Mouse (Mus musculus) olfactory bulb, adult 2 months (tissue): Measurements from ENCODE around the gene Slc41a2.

Experiments
- CTCF ChIP-seq: fragments of 200-500 bp; IDR thresholded peaks from 2 replicates; pipeline ENCODE4 v1.5.1; 2012; ENCODE audit warnings: low read depth, mild to moderate bottlenecking, low read length, moderate library complexity; ENCODE audit not compliant: insufficient read depth
- POLR2A ChIP-seq: fragments of 200-500 bp; IDR thresholded peaks from 2 replicates; pipeline ENCODE4 v1.6.1; 2012; ENCODE audit warnings: mild to moderate bottlenecking, low read depth, low read length, moderate library complexity; ENCODE audit not compliant: insufficient read depth

DNA sequence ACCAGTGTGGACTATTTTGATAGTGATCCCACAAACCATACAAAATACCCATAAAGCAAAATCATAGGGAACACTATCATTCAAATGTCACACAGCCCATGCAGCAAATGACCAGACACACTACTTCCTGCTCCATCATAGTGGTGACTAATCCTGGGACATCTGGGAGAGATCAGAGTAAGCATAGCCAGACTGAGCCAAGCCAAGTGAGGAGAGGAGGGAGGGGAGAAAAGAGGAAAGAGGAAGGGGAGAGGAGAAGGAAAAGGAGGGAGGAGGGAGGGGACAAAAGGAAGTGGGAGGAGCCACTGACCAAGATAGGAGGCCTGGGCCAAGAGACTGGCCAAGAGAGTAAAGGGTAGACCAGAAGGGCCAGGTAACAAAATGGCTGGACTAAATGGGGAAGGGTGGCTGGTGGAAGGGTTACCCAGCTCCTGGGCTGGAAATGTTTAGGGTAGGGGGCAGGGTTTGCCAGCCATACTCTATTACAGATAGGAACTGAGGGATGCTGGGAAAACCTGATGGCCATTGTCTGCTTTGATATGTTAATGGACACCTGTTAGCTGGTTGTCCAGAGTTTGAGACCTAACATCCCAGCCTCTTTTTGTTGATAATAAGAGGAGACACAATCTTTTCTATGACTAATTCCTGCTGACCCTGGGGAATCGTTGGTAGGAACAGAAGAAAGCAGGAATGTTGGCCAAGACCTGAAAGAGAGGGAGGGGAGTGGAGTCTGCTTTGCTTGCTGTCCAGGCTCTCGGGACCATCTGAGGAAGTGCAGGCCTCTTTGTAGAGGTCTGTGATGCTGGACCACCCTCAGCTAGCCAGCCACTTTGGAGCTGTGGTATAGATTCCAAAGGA, 6.4 kb upstream of the Slc41a2 start:
- no peak for TF ChIP-seq POLR2A
- TF ChIP-seq CTCF: no peak
